Mouse (Mus musculus) left cerebral cortex, postnatal 4 days (tissue): ENCODE measurements around the gene Efnb2. TPM values are rescaled to one million over a fixed set of nuclear protein-coding genes. Genes with fewer than 3 reads are reported as not detected.
A peak's percentile ranks its signal among the peaks of the same experiment; 100 is the strongest.

ENCODE experiments used
- DNase-seq: peaks from one replicate; pipeline ENCODE4 v3.0.0-alpha.2; 2022
- intact Hi-C: fragments of 180-260 bp; cut with DNase I; formaldehyde crosslinking; loops from one replicate; pipeline ENCODE4 v1.15.1; 2025
- total RNA-seq, 2 experiments: library from RNA; stranded (reverse); gene quantifications; 2 replicates each; pipeline ENCODE4 v1.2.3; 2021

The Efnb2 gene
- total RNA-seq, 2 experiments from 2014 or later: 151 to 153 TPM

GRCm38 (mm10) chr8:8656578-8657441 lies 4.2 kb downstream of the Efnb2 start:
- DNase-seq: no peak
- intact Hi-C loops: loop anchor here (5.0 to 10.0 kb wide), 2 partner anchors 35 to 422 kb away; no protein-coding TSS in a partner anchor

- DNase-seq: no peak
Observed at GRCm38 (mm10) chr8:8655346-8656340, 5.4 kb downstream of the Efnb2 start.

GRCm38 (mm10) chr8:8653906-8654489 lies 7.0 kb downstream of the Efnb2 start:
- intact Hi-C loops: loop anchor here (10.0 kb wide), 1 partner anchor 419 kb away; no protein-coding TSS in a partner anchor
- DNase-seq: no peak

More at GRCm38 (mm10) chr8:8655346-8656340, 5.4 kb downstream of the Efnb2 start:
- intact Hi-C loops: loop anchor here (5.0 to 10.0 kb wide), 2 partner anchors 33 to 421 kb away; no protein-coding TSS in a partner anchor

GRCm38 (mm10) chr8:8653343-8653742 lies 7.7 kb downstream of the Efnb2 start:
- intact Hi-C loops: loop anchor here (10.0 kb wide), 1 partner anchor 419 kb away; no protein-coding TSS in a partner anchor
- no peak for DNase-seq

- DNase-seq: no peak
- intact Hi-C loops: loop anchor here (10.0 kb wide), 1 partner anchor 418 kb away; no protein-coding TSS in a partner anchor
Observed at GRCm38 (mm10) chr8:8652388-8652787, 8.7 kb downstream of the Efnb2 start.

GRCm38 (mm10) chr8:8649944-8650343 lies 11.1 kb downstream of the Efnb2 start:
- peak; percentile 79 for DNase-seq
- intact Hi-C loops: loop anchor here (10.0 kb wide), 1 partner anchor 415 kb away; no protein-coding TSS in a partner anchor

- intact Hi-C loops: no loop called here
- DNase-seq: no peak
Observed at GRCm38 (mm10) chr8:8649536-8649935, 11.5 kb downstream of the Efnb2 start.

GRCm38 (mm10) chr8:8648686-8649085 lies 12.4 kb downstream of the Efnb2 start:
- peak; percentile 27 for DNase-seq

GRCm38 (mm10) chr8:8647824-8648223 lies 13.2 kb downstream of the Efnb2 start:
- intact Hi-C loops: no loop called here
- DNase-seq: no peak

More at GRCm38 (mm10) chr8:8648686-8649085, 12.4 kb downstream of the Efnb2 start:
- intact Hi-C loops: no loop called here

GRCm38 (mm10) chr8:8647319-8647718 lies 13.7 kb downstream of the Efnb2 start:
- intact Hi-C loops: no loop called here
- DNase-seq: no peak

- DNase-seq: no peak
- intact Hi-C loops: no loop called here
Observed at GRCm38 (mm10) chr8:8644160-8644915, 16.7 kb downstream of the Efnb2 start.

- intact Hi-C loops: no loop called here
- DNase-seq: no peak
Observed at GRCm38 (mm10) chr8:8640264-8640588, 20.8 kb downstream of the Efnb2 start.

GRCm38 (mm10) chr8:8639569-8640263 lies 21.3 kb downstream of the Efnb2 start:
- intact Hi-C loops: no loop called here
- DNase-seq: no peak

- intact Hi-C loops: no loop called here
- no peak for DNase-seq
Observed at GRCm38 (mm10) chr8:8631394-8631793, 29.6 kb downstream of the Efnb2 start.

- no peak for DNase-seq
- intact Hi-C loops: loop anchor here (5.0 kb wide), 1 partner anchor 33 kb away; no protein-coding TSS in a partner anchor
Observed at GRCm38 (mm10) chr8:8624017-8624416, 37.0 kb downstream of the Efnb2 start.

- intact Hi-C loops: loop anchor here (5.0 kb wide), 1 partner anchor 34 kb away; no protein-coding TSS in a partner anchor
- DNase-seq: peak; percentile 25
Observed at GRCm38 (mm10) chr8:8623486-8623885, 37.6 kb downstream of the Efnb2 start.

GRCm38 (mm10) chr8:8622476-8622875 lies 38.6 kb downstream of the Efnb2 start:
- DNase-seq: no peak
- intact Hi-C loops: loop anchor here (5.0 kb wide), 1 partner anchor 35 kb away; no protein-coding TSS in a partner anchor

GRCm38 (mm10) chr8:8622031-8622430 lies 39.0 kb downstream of the Efnb2 start:
- intact Hi-C loops: loop anchor here (5.0 kb wide), 1 partner anchor 35 kb away; no protein-coding TSS in a partner anchor
- peak; percentile 62 for DNase-seq
